Mouse (Mus musculus): Measurements from ENCODE around the gene Slc30a9.

Slc30a9 gene

GRCm38 (mm10) chr5:67306698-67307521 lies at the start of gene Slc30a9:
TSS of gene Slc30a9 (plus strand) at chr5:67306955.
- peak; percentile 90 to 91 for DNase-seq

GRCm38 (mm10) chr5:67258473-67258872 lies 48.3 kb upstream of the Slc30a9 start:
- no peak for DNase-seq

DNA sequence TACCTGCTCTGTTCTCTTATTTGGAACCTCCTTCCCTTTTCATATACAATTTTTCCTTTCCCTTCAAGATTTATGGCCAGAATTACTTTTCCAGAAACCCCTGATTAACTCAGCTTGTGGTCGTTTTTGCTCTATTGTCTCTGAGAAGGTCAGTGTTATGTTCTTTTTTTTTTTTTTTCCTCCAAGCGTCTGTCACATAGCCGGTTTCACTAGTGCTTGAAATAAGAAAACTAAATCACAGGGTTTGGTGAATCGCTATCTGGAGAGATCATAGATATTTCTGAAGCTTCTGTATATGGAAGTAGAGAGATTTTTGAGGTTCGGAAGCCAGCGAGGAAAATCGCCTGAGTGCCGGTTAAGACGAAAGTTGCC lies 46.6 kb upstream of the Slc30a9 start:
- DNase-seq: no peak

DNA sequence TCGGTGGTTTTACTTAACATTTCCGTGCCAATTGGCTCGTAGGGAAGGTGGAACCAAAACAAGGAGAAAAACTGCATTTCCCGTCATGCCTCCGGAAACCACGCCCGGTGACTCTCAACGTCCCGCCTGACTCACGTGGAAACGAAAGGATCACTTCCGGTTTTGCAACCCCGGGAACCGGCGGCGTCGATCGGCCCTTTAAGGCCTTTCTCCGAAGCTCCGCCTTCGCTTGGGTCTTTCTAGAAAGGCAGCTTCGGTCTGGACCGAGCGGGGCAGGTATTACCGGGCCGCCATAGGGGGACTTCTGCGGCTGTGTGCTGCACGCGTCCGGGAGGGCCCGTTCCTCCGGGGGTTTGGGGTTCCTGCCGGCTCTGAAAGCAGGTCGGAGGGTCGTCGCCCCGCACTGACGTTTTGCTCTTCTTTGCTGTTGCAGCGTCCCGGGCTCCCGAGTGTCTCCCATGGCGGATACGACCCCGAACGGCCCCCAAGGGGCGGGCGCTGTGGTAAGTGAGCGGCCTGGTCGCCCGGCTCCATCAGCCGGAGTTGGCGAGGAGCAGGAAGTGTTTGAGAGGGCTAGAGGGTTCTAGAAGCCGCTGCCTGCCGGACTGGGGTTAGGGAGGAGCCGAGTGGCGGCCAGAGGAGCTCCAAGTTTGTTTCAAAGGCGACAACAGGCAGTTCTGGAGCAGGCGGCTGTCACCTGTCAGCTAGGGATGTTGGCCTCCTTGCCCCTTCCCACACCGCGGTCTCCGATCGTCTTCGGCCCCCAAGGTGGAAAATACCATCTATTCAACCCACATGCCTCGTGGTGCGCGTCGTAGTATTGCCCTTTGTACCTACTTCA lies 46.0 kb upstream of the Slc30a9 start, which contains the start of gene Tmem33:
Gene Tmem33, plus strand, starts transcription at position 35 of the 841 bp plus-strand sequence.
- DNase-seq: peak; percentile 87 to 90

DNA sequence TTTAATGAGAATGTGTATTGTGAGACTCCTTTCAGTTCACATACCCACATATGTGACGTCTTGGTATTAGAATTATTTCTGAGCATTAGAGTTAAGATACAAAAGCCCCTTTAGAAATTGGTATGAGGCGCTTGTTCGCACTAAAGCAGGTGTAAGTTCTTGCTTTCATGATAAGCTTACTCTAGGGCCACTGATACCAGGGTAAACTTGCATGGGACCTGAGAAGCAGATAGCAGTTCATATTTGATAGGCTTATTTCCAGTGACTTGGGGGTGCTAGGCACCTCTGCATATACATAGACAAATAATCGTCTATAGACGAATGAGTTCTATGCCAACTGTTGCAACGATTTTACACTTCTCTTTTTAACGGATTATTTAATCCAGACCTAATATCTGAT lies 43.8 kb upstream of the Slc30a9 start:
- DNase-seq: no peak

DNA sequence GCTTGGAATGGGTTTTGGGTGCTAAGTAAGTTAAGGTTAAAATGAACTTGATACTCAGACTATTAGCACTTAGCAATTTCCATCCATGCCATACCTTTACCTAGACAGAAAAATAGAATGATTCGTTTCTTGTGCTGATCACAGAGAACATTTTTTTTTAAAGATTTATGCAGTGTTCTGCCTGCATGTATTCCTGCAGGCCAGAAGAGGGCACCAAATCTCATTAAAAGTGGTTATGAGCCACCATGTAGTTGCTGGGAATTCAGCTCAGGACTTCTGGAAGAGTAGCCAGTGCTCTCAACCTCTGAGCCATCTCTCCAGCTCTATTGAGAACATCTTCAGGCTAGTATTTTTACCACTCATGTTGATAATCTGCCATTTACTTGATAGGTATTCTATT lies 40.6 kb upstream of the Slc30a9 start:
- no peak for DNase-seq

DNA sequence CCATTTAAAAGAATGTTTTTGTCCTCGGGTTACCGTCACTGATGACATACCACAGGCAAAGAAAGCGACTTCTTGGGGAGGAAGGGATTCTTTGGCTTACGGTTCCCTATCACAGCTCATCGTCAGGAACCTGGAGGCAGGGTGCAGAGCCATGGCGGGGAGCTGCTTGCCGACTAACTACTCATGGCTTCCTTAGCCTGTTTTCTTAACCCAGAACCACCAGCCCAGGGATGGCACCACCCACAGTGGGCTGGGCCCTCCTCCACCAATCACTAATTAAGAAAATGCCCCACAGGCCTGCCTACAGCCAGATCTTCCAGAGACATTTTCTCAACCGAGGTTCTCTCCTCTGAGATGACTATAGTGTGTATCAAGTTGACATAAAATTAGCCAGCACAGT lies 37.4 kb upstream of the Slc30a9 start:
- no peak for DNase-seq

DNA sequence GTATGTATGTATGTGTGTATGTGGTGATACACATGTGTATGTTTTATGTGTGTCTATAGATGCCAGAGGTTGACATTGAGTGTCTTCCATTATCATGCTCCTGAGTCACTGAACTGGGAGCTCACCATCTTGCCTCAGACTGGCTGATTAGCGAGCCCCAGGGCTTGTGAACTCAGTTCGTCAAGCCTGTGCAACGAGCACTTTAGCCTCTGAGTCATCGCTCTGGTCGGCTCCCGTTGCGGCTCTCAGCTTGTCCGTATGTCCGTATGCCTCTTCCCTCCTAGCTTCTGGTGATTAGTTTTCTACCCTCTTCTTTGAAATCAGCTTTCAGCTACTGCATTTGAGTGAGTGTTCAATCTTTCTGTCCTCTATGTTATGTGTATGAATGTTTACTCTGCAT lies 27.3 kb upstream of the Slc30a9 start:
- no peak for DNase-seq

GRCm38 (mm10) chr5:67279840-67280239 lies 26.9 kb upstream of the Slc30a9 start:
- DNase-seq: no peak

DNA sequence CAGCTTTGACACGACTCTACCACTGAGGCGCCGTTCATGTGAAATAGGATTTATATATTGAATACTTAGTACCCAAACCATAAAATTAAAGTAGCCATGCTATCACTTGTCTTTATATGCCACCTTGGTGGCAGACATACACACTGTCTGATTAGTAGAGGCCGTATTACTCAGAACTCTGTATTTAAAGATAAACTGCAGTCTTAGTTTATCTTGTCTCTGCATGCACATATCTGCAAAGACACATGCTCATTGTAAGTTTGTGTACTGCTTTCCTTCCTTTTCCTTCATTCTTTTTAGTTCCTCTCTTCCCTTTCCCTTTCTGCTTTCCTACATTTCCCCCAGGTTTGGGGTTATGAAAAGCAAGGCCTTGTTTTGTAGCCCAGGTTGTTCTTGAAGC lies 26.4 kb upstream of the Slc30a9 start:
- no peak for DNase-seq

GRCm38 (mm10) chr5:67295029-67295428 lies 11.7 kb upstream of the Slc30a9 start:
- DNase-seq: no peak

DNA sequence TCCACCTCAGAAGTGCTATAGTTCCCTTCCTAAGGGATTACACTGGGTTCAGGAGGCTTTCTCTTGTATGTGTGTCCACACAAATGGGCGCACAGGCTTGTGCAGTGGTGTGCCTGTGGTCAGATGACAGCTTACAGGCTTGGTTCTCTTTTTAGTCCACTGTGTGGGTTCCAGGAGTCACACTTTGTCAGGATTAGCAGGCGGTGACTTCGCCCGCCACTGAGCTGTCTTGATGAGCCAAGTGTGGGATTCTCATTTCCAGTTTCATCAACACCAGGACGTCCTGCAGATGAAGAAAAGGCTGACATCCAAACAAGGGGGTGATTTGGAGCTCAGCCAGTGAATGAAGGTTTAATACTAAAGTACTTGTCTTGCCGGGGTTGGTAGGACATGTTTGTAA lies 11.1 kb upstream of the Slc30a9 start:
- no peak for DNase-seq

DNA sequence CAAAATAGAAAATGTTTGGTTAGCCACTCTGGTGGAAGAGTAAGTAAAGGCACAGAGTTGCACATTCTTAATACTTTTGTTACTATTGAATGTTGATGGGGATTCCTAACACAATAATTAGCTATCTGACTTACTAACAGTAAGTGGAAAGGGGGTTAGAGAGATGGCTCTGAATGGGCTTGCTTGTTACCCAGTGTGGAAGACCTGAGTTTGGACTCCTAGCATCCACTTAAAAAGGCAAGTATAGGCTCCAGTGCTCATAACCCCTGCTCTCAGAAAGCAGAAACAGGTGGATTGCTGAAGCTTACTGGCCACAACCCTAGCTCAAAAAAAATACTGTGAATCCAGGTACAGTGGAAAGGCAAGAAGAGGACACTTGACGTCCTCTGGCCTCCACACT lies 10.6 kb upstream of the Slc30a9 start:
- no peak for DNase-seq

DNA sequence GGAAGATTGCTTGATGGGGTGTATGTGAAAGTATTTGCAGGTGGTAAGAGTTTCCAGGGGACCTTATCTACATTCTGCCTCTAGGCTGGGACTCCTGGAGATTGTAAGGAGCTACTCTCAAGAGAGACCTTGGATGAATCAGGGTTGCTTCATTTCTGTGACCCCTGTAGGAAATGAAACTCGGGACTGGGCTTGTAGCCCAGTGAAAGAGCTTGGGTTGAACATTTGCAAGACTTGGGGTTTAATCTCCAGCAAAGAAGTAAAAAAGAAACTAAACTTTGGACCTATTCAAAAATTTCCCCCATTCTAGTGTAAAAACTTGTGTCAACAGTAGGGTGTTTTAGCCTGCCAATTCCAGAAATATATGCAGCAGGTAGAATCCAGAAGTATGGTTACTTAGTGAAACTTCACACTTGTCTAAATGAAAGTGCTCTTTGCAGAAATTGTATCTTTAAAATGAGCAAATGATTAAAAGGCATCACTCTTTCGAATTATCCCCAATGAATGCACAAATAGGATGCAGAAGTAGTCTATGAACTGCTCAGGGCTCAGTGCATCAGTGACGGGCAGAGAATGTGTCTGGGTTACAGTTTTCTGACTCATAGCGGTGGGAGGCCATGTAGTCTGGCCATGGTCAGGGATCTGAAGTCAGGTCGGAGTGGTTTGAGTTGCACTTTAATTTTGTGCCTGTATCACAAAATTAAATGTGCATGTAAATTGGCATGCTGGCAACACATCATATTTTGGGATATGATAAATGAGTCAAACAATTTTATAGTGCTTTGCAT lies 9.5 kb upstream of the Slc30a9 start:
- DNase-seq: no peak

- DNase-seq: peak; percentile 8 to 10
Measured at GRCm38 (mm10) chr5:67299847-67300412, 6.8 kb upstream of the Slc30a9 start.

- DNase-seq: no peak
Measured at GRCm38 (mm10) chr5:67300926-67301597, 5.7 kb upstream of the Slc30a9 start.

- DNase-seq: no peak
Measured at GRCm38 (mm10) chr5:67301722-67302331, 4.9 kb upstream of the Slc30a9 start.

GRCm38 (mm10) chr5:67303816-67304215 lies 2.9 kb upstream of the Slc30a9 start:
- no peak for DNase-seq

- no peak for DNase-seq
Measured at GRCm38 (mm10) chr5:67307659-67308222, 986 bp downstream of the Slc30a9 start.

DNA sequence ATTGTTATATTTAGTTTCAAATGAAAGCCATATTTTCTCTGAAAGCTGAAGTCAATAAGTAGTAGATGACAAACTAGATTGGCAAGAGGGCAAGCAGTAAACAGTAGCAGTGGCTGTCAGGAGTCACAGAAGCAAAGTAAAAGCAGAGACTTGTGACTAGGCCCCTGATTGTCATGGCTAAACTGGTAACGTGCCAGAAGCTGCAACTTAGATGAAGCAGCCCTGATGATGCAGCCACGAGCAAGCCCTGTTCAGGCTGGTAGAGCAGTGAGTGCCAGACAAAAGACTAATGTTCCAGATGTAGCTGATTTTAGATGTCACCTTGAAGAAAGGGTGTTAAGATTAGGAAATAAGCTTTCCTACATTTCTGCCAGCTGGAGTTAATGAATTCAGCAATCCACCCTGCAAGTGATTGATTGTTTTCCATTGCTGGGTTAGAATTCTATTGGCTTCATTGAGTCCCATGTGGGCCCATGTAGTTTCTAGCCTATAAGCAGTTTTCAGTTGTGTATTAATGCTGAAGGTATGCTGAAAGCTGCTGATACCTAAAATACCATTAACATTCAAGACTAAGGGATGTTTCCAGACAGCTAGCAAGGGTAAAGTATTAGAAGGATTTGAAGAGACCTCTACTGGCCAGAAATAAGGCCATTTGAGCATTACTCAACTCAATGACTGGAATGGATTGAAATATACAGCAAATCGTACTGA lies 5.2 kb downstream of the Slc30a9 start:
- no peak for DNase-seq

DNA sequence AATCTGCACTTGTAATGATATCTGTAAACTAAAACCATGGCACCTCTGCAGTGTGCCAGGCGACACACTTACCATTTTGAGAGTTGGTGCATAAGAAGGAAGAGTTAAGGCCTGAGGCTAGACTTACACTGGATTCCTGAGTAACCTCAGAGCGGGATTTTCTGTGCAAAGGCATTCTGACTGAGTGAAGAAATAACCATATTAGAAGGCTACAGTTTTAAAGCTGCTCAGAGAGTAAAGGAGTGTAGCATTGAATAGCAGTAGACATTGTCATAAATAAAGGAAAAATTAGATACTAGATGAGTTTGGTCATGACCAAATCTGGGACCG lies 5.7 kb downstream of the Slc30a9 start:
- no peak for DNase-seq

Data from thymus, postnatal 36 days (tissue).